Mouse (Mus musculus) embryonic facial prominence, embryonic 12.5 days (tissue): ENCODE measurements around the gene Parp1. TPM values are rescaled to one million over a fixed set of nuclear protein-coding genes. Genes with fewer than 3 reads are reported as not detected.

Experiments used
- ATAC-seq: fragments of 200-750 bp; cut with Nextera tagmentation; 2 replicates; pipeline ENCODE4 v1.8.0; 2017; ENCODE audit not compliant: insufficient number of reproducible peaks, insufficient read depth, low FRiP score, low TSS enrichment
- H3K27ac ChIP-seq: fragments of 300-500 bp; sonication (generic); 2 replicates; pipeline ENCODE4 v1.5.1; 2016; ENCODE audit warnings: mild to moderate bottlenecking
- H3K27me3 ChIP-seq: fragments of 300-500 bp; sonication (generic); 2 replicates; pipeline ENCODE4 v1.6.1; 2016; ENCODE audit warnings: mild to moderate bottlenecking, moderate library complexity
- H3K36me3 ChIP-seq: fragments of 300-500 bp; sonication (generic); 2 replicates; pipeline ENCODE4 v1.6.1; 2016; ENCODE audit warnings: mild to moderate bottlenecking
- H3K4me1 ChIP-seq: fragments of 300-500 bp; sonication (generic); 2 replicates; pipeline ENCODE4 v1.6.1; 2016
- H3K4me2 ChIP-seq: fragments of 300-500 bp; sonication (generic); replicated peaks from 2 replicates; pipeline ENCODE4 v1.6.1; 2016; ENCODE audit warnings: mild to moderate bottlenecking, moderate library complexity
- H3K4me3 ChIP-seq: fragments of 300-500 bp; sonication (generic); 2 replicates; pipeline ENCODE4 v1.5.1; 2016; ENCODE audit warnings: mild to moderate bottlenecking
- H3K9ac ChIP-seq: fragments of 300-500 bp; sonication (generic); 2 replicates; pipeline ENCODE4 v1.6.1; 2016; ENCODE audit warnings: mild to moderate bottlenecking, moderate library complexity
- H3K9me3 ChIP-seq: fragments of 300-500 bp; sonication (generic); 2 replicates; pipeline ENCODE4 v1.6.1; 2016; ENCODE audit warnings: mild to moderate bottlenecking, moderate library complexity
- WGBS: fragments of 180-500 bp; shearing (Covaris S2); methylation state at CpG from one replicate; pipeline ENCODE4 v1.1.7; 2016; 5-methylcytosine and 5-hydroxymethylcytosine counted together
- polyA plus RNA-seq: library from polyadenylated mRNA; unstranded; fragments of >200 nt; fragmentation: Nextera tagmentation; extraction: Ambion mirVana; gene quantifications from 2 replicates; pipeline ENCODE4 v1.2.1, GENCODE M21; 2016

Parp1 gene
- polyA plus RNA-seq, result 177 and 182 TPM in 2 replicates

GRCm38 (mm10) chr1:180568761-180569452 lies at the start of gene Parp1:
Parp1 (plus strand) TSS chr1:180568924.
- WGBS, result under 1% methylated on average over 67 of the region's 67 CpGs
- H3K4me1 ChIP-seq, result peaks cover 16% of the 10 kb centered on the region
- peak within 1 kb of the TSS; percentile 85 for H3K4me3 ChIP-seq
- peak; percentile 94 for ATAC-seq
- no peaks in the 10 kb centered on the region for H3K9me3 ChIP-seq
- peaks cover 12% of the 10 kb centered on the region for H3K36me3 ChIP-seq
- H3K27me3 ChIP-seq, result no peaks in the 10 kb centered on the region
- peak within 1 kb of the TSS; percentile 95 for H3K27ac ChIP-seq
- H3K9ac ChIP-seq, result peak within 1 kb of the TSS; percentile 91
- peak within 1 kb of the TSS; percentile 92 for H3K4me2 ChIP-seq

GRCm38 (mm10) chr1:180519520-180519919 lies 49.2 kb upstream of the Parp1 start:
- ATAC-seq, result no peak
- no peaks in the 10 kb centered on the region for H3K9me3 ChIP-seq
- WGBS, result 90% methylated on average over 8 of the region's 8 CpGs
- H3K27ac ChIP-seq, result no peak overlapping the region
- no peak overlapping the region for H3K9ac ChIP-seq
- no peaks in the 10 kb centered on the region for H3K27me3 ChIP-seq
- no peak overlapping the region for H3K4me3 ChIP-seq
- H3K36me3 ChIP-seq, result no peaks in the 10 kb centered on the region
- H3K4me1 ChIP-seq, result 0 out of 2 replicates have a peak, but pooled peaks cover 4% of the 10 kb centered on the region
- H3K4me2 ChIP-seq, result no peak overlapping the region

- H3K4me2 ChIP-seq, result no peak overlapping the region
- no peaks in the 10 kb centered on the region for H3K9me3 ChIP-seq
- H3K36me3 ChIP-seq, result no peaks in the 10 kb centered on the region
- H3K4me1 ChIP-seq, result 0 out of 2 replicates have a peak, but pooled peaks cover 4% of the 10 kb centered on the region
- no peak for ATAC-seq
- H3K27ac ChIP-seq, result no peak overlapping the region
- H3K27me3 ChIP-seq, result no peaks in the 10 kb centered on the region
- no peak overlapping the region for H3K9ac ChIP-seq
- WGBS, result 50% methylated on average over 7 of the region's 7 CpGs
- no peak overlapping the region for H3K4me3 ChIP-seq
These were observed 48.5 kb upstream of the Parp1 start for GRCm38 (mm10) chr1:180520190-180520589.

GRCm38 (mm10) chr1:180523320-180523719 lies 45.4 kb upstream of the Parp1 start:
- Histone ChIP-seq H3K9me3 (no peaks in the 10 kb centered on the region), H3K4me3 (no peak overlapping the region), H3K4me2 (no peak overlapping the region), H3K4me1 (no peaks in the 10 kb centered on the region), H3K27me3 (no peaks in the 10 kb centered on the region), H3K36me3 (no peaks in the 10 kb centered on the region), H3K27ac (no peak overlapping the region), H3K9ac (no peak overlapping the region)
- ATAC-seq, result no peak
- WGBS, result 86% methylated on average over 2 of the region's 2 CpGs

- 78% methylated on average over 1 of the region's 1 CpGs for WGBS
- no peak overlapping the region for H3K4me2 ChIP-seq
- no peak overlapping the region for H3K27ac ChIP-seq
- ATAC-seq, result no peak
- no peaks in the 10 kb centered on the region for H3K4me1 ChIP-seq
- H3K9ac ChIP-seq, result no peak overlapping the region
- H3K4me3 ChIP-seq, result no peak overlapping the region
- H3K27me3 ChIP-seq, result no peaks in the 10 kb centered on the region
- no peaks in the 10 kb centered on the region for H3K36me3 ChIP-seq
- H3K9me3 ChIP-seq, result no peaks in the 10 kb centered on the region
These were observed 43.4 kb upstream of the Parp1 start for GRCm38 (mm10) chr1:180525301-180525700.

GRCm38 (mm10) chr1:180529847-180530246 lies 38.9 kb upstream of the Parp1 start:
- H3K27me3 ChIP-seq, result no peaks in the 10 kb centered on the region
- no peak overlapping the region for H3K4me2 ChIP-seq
- H3K4me3 ChIP-seq, result no peak overlapping the region
- H3K27ac ChIP-seq, result no peak overlapping the region
- H3K9ac ChIP-seq, result no peak overlapping the region
- H3K9me3 ChIP-seq, result peaks cover 9% of the 10 kb centered on the region; the same call in 1 of the 2 replicates
- no peaks in the 10 kb centered on the region for H3K4me1 ChIP-seq
- ATAC-seq, result no peak
- 90% methylated on average over 7 of the region's 7 CpGs for WGBS
- no peaks in the 10 kb centered on the region for H3K36me3 ChIP-seq

GRCm38 (mm10) chr1:180530457-180531263 lies 38.1 kb upstream of the Parp1 start:
- Histone ChIP-seq H3K9me3 (peaks cover 9% of the 10 kb centered on the region; the same call in 1 of the 2 replicates), H3K9ac (no peak overlapping the region), H3K4me2 (no peak overlapping the region), H3K27me3 (no peaks in the 10 kb centered on the region), H3K36me3 (no peaks in the 10 kb centered on the region), H3K27ac (no peak overlapping the region), H3K4me1 (no peaks in the 10 kb centered on the region), H3K4me3 (no peak overlapping the region)
- WGBS, result 57% methylated on average over 8 of the region's 8 CpGs
- no peak for ATAC-seq

- H3K4me2 ChIP-seq, result no peak overlapping the region
- peaks cover 9% of the 10 kb centered on the region; the same call in 1 of the 2 replicates for H3K9me3 ChIP-seq
- no peak overlapping the region for H3K27ac ChIP-seq
- no peak overlapping the region for H3K9ac ChIP-seq
- H3K36me3 ChIP-seq, result no peaks in the 10 kb centered on the region
- no peak overlapping the region for H3K4me3 ChIP-seq
- ATAC-seq, result no peak
- H3K27me3 ChIP-seq, result no peaks in the 10 kb centered on the region
- 92% methylated on average over 11 of the region's 11 CpGs for WGBS
- no peaks in the 10 kb centered on the region for H3K4me1 ChIP-seq
These were observed 36.1 kb upstream of the Parp1 start for GRCm38 (mm10) chr1:180532671-180533070.

GRCm38 (mm10) chr1:180536719-180537118 lies 32.0 kb upstream of the Parp1 start:
- Histone ChIP-seq H3K9me3 (peaks cover 9% of the 10 kb centered on the region; the same call in 1 of the 2 replicates), H3K4me2 (no peak overlapping the region), H3K9ac (no peak overlapping the region), H3K4me1 (peaks cover 6% of the 10 kb centered on the region; the same call in 1 of the 2 replicates), H3K27me3 (no peaks in the 10 kb centered on the region), H3K27ac (no peak overlapping the region), H3K4me3 (no peak overlapping the region), H3K36me3 (no peaks in the 10 kb centered on the region)
- WGBS, result 56% methylated on average over 5 of the region's 5 CpGs
- ATAC-seq, result no peak

- H3K4me1 ChIP-seq, result peaks cover 6% of the 10 kb centered on the region; the same call in 1 of the 2 replicates
- H3K27me3 ChIP-seq, result no peaks in the 10 kb centered on the region
- no peak overlapping the region for H3K27ac ChIP-seq
- no peak for ATAC-seq
- no peaks in the 10 kb centered on the region for H3K36me3 ChIP-seq
- H3K9me3 ChIP-seq, result no peaks in the 10 kb centered on the region
- H3K4me3 ChIP-seq, result no peak overlapping the region
- no peak overlapping the region for H3K9ac ChIP-seq
- WGBS, result 15% methylated on average over 2 of the region's 2 CpGs
- no peak overlapping the region for H3K4me2 ChIP-seq
These were observed 27.5 kb upstream of the Parp1 start for GRCm38 (mm10) chr1:180541251-180541650.

GRCm38 (mm10) chr1:180541883-180542711 lies 26.6 kb upstream of the Parp1 start:
- WGBS, result 68% methylated on average over 15 of the region's 15 CpGs
- no peak for ATAC-seq

More at GRCm38 (mm10) chr1:180541883-180542711, 26.6 kb upstream of the Parp1 start:
- peaks cover 6% of the 10 kb centered on the region; the same call in 1 of the 2 replicates for H3K4me1 ChIP-seq
- no peaks in the 10 kb centered on the region for H3K36me3 ChIP-seq
- no peaks in the 10 kb centered on the region for H3K9me3 ChIP-seq
- no peak overlapping the region for H3K4me2 ChIP-seq
- peaks cover 8% of the 10 kb centered on the region; the same call in 1 of the 2 replicates for H3K27me3 ChIP-seq
- H3K9ac ChIP-seq, result no peak overlapping the region
- no peak overlapping the region for H3K27ac ChIP-seq
- no peak overlapping the region for H3K4me3 ChIP-seq
